Mouse (Mus musculus): ENCODE measurements at regions not wholly inside any gene's neighbourhood (a gene's known extent, or its start where the extent isn't known, plus 50 kb on each side); places are given as distances from the start of the nearest gene placed in this dataset.

GRCm38 (mm10) chr2:94590494-94590893 lies 152.6 kb upstream of the Api5 start:
- intact Hi-C loops (cut with DNase I) = no loop called here
- no peak for DNase-seq (ENCODE audit: low spot score in 2 of 2)

DNA sequence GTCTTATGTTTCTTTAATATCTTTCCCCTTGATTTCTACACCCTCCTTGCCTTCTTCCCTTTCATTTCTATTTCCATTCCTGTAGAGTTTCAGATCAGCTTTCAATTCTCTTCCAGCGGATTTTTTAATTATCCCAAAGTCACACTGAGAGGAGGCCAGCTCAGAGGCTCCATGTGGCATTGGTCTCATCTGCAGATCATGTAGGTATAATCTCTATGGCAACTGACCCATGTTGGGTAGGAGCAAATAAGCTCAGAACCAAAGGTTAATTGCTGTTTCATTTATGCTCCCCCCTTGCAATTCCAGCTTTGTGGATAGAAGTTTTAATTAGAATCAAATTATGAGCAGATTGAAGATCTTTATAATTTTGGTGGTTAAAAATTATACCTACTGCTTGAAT lies 149.3 kb upstream of the Api5 start:
- DNase-seq (ENCODE audit: low spot score in 2 of 2) = no peak
- intact Hi-C loops (cut with DNase I) = no loop called here

DNA sequence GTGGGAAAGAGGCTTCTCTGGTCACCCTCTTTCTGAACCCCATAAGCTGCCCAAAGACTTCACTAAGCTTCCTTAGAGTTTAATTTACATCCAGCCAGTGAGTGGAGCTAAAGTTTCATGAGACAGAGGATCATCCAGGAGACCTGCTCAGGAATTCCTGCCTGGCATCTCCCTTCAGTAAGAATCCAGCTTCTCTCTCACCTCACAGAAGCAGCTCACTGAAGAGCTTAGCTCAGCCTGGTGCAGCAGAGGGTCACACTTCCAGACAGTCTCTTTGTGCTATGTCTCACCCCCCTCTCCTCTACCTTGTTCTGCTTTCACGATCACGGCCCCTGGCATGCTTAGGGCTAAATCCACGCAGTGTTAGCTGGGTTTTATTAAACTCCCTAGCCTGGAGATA lies 133.7 kb upstream of the Api5 start:
- intact Hi-C loops (cut with DNase I) = no loop called here
- peak; percentile 10 to 57 for DNase-seq (ENCODE audit: low spot score in 2 of 2)

DNA sequence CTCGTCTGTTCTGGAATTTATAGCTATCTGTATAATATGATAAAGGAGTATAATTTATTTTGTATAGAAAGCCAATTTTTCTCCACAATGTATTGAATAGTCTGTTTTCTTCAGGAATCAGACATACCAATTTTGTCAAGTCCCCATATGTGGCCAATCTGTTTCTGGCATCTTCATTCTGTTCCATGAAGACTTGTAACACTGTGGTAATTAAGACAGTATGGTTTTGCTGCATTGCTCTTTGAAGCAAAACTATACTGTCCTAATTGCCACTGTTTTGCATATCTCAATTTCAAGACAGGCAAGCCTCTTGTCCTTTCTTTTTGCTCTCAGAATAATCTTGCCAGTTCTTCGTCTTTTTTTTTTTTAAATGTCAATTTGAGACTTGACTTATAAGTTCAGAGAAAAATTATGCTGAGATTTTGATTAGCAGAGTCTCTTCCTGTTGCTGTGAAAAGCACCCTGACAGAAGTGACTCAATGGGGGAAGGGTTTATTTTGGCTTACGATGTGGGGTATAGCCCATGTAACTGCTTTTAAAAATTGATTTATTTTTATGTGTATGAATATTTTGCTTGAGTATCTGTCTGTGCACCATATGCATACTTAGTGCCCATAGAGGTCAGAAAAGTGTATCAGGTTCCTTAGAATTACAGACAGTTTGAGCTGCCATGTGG lies 103.4 kb upstream of the Api5 start:
- DNase-seq (ENCODE audit: low spot score in 2 of 2) = peak in 1 of 2 experiments; percentile 3
- intact Hi-C loops (cut with DNase I) = no loop called here

- DNase-seq (ENCODE audit: low spot score in 2 of 2) = no peak
- intact Hi-C loops (cut with DNase I) = no loop called here
Observed at GRCm38 (mm10) chr2:94536631-94537030, 98.7 kb upstream of the Api5 start.

- intact Hi-C loops (cut with DNase I) = no loop called here
- DNase-seq (ENCODE audit: low spot score in 2 of 2) = peak in 1 of 2 experiments; percentile 7
Observed at GRCm38 (mm10) chr2:94531175-94531574, 93.2 kb upstream of the Api5 start.

DNA sequence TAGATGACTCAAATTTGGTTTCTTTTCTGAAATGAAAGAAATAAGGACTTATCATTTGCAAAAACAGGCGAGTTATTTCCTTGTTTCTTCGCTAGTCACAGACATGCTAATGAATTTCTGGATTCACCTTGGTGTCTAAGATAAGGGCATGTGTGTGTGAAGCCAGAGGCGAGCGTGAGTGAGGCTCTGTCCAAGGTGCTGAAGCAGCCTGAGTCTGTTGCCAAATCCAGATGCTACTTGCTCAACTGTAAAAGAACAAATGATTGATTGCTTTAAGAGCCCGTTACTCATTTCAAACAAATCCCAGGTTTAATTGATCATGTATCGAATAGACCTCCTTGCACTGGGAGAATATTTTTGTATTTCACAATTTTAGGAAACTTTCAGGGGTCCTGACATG lies 86.6 kb upstream of the Api5 start:
- no peak for DNase-seq (ENCODE audit: low spot score in 2 of 2)
- intact Hi-C loops (cut with DNase I) = no loop called here

GRCm38 (mm10) chr2:94516866-94517265 lies 78.9 kb upstream of the Api5 start:
- intact Hi-C loops (cut with DNase I) = no loop called here
- peak in 1 of 2 experiments; percentile 15 for DNase-seq (ENCODE audit: low spot score in 2 of 2)

GRCm38 (mm10) chr2:94512027-94512426 lies 74.1 kb upstream of the Api5 start:
- peak in 1 of 2 experiments; percentile 68 for DNase-seq (ENCODE audit: low spot score in 2 of 2)
- intact Hi-C loops (cut with DNase I) = no loop called here

DNA sequence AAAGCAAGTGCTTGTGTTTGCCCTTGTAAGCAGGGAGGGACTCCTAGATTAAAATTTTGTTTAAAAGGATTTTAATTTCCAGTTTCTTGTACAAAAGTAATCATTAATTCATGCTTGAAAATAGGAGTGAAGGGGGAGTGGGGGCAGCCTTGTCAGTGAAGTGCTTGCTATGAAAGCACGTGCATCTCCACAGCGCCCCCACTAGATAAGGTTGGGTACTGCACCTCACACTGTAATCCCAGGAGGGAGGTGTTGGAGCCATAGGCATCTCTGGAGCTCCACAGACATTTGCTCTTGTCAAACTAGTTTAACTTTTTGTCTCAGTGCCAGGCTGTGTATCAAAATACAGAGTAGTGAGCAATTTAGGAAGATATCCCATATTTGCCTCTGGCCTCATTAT lies 62.7 kb upstream of the Api5 start:
- intact Hi-C loops (cut with DNase I) = no loop called here

DNA sequence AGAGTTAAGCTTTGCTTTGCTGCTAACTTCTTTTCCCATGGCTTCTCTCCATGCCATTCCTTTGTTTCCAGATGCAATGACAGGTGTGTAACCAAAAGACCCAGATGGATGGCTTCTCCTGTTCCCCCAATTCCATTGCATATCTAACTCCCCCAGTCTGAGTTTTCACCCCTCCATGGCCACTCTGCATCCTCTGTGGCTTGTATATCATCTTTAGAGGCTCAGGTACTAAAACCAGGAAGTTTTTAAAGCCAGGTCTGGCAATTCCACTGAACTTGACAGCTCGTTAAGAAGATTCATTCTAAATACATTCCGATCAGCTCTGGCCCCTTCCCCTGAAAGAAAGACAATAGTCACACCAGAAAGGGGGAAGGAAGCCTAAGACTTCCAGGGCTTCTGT lies 60.6 kb upstream of the Api5 start:
- intact Hi-C loops (cut with DNase I) = no loop called here

More for the DNA sequence above, 62.7 kb upstream of the Api5 start:
- no peak for DNase-seq (ENCODE audit: low spot score in 2 of 2)

More for the DNA sequence above, 60.6 kb upstream of the Api5 start:
- no peak for DNase-seq (ENCODE audit: low spot score in 2 of 2)

Small RNA genes in the stretch of these regions (microRNA-seq; reads per million reads assigned to microRNA genes)
- 0 reads per million in 2 experiments for gene Gm44461
